Mouse (Mus musculus) hindbrain, embryonic 16.5 days (tissue): Measurements from ENCODE around the gene Ddi2. TPM values are rescaled to one million over a fixed set of nuclear protein-coding genes. Genes with fewer than 3 reads are reported as not detected.

Experiments
- ATAC-seq: fragments of 200-750 bp; cut with Nextera tagmentation; 2 replicates; pipeline ENCODE4 v1.8.0; 2017; ENCODE audit warnings: moderate TSS enrichment, moderate library complexity
- H3K27ac ChIP-seq: fragments of 300-500 bp; sonication (generic); 2 replicates; pipeline ENCODE4 v1.5.1; 2014; ENCODE audit warnings: low read depth, mild to moderate bottlenecking, control low read depth, low read length, moderate library complexity
- H3K27me3 ChIP-seq: fragments of 300-500 bp; sonication (generic); replicated peaks from 2 replicates; pipeline ENCODE4 v1.6.1; 2014; ENCODE audit warnings: low read length; ENCODE audit not compliant: control insufficient read depth, insufficient read depth
- H3K36me3 ChIP-seq: fragments of 300-500 bp; sonication (generic); 2 replicates; pipeline ENCODE4 v1.6.1; 2014; ENCODE audit warnings: mild to moderate bottlenecking, low read length, moderate library complexity, mixed read lengths; ENCODE audit not compliant: control insufficient read depth, insufficient read depth
- H3K4me1 ChIP-seq: fragments of 300-500 bp; sonication (generic); 2 replicates; pipeline ENCODE4 v1.6.1; 2014; ENCODE audit warnings: low read depth, low read length; ENCODE audit not compliant: control insufficient read depth, insufficient read depth
- H3K4me2 ChIP-seq: fragments of 300-500 bp; sonication (generic); 2 replicates; pipeline ENCODE4 v1.6.1; 2014; ENCODE audit warnings: mild to moderate bottlenecking, low read length, control low read depth, moderate library complexity
- H3K4me3 ChIP-seq: fragments of 300-500 bp; sonication (generic); 2 replicates; pipeline ENCODE4 v1.5.1; 2014; ENCODE audit warnings: mild to moderate bottlenecking, low read length, control low read depth, moderate library complexity
- H3K9ac ChIP-seq: fragments of 300-500 bp; sonication (generic); 2 replicates; pipeline ENCODE4 v1.6.1; 2014; ENCODE audit warnings: low read depth, mild to moderate bottlenecking, control low read depth, low read length, moderate library complexity
- H3K9me3 ChIP-seq: fragments of 300-500 bp; sonication (generic); 2 replicates; pipeline ENCODE4 v1.6.1; 2014; ENCODE audit warnings: mild to moderate bottlenecking, low read length, moderate library complexity; ENCODE audit not compliant: control insufficient read depth
- WGBS: fragments of 180-500 bp; shearing (Covaris S2); extraction: QIAGEN DNeasy Blood & Tissue Kit; methylation state at CpG from one replicate; pipeline ENCODE4 v1.1.7; 2014; 5-methylcytosine and 5-hydroxymethylcytosine counted together
- polyA plus RNA-seq: library from polyadenylated mRNA; unstranded; fragments of >200 nt; fragmentation: Nextera tagmentation; extraction: Ambion mirVana; gene quantifications from 2 replicates; pipeline ENCODE4 v1.2.1, GENCODE M21; 2015

The Ddi2 gene
- polyA plus RNA-seq, 1 experiment from 2014 or later: 11.0 TPM

DNA sequence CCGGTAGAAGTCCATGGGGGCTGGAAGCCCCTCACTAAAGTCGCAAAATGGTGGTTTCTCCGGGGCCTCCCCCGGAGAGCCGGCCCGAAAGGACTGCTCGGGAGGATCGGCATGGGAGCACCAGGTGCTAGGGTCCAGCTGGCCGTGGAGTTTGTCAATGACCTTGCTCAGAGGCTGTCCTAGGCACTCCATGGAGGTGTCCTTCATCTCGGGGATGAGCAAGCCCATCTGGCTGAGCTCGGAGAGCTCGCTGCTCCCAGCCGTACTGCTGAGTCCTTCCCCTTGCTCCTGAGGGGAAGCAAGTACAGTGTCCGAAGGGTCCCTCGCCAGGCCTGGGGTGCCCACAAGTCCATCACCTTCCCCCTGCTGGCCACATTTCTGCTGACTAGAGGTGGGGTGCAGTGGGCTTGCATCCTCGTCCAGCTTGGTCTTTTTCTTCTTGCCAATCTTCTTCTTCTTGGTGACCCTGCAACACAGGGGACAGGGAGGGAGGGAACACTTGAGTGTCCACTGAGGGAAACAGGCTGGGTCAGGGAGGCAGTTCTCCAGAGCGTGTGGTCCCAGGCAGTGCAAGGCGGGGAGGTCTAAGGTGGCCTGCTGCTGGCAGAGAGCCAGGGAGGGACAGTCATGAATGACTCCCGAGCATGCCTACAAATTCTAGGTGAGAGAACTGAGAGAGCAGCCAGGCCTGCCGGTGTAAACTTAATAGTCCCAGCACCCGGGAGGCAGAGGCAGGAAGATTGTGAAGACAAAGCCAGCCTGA lies 90.9 kb downstream of the Ddi2 start:
- Histone ChIP-seq H3K27me3 (no peaks in the 10 kb centered on the region), H3K4me1 (no peaks in the 10 kb centered on the region), H3K9me3 (no peaks in the 10 kb centered on the region), H3K9ac (no peak overlapping the region), H3K36me3 (peaks cover 69% of the 10 kb centered on the region), H3K4me2 (no peak overlapping the region), H3K4me3 (no peak overlapping the region), H3K27ac (no peak overlapping the region)
- ATAC-seq: no peak
- 92% methylated on average over 21 of the region's 21 CpGs for WGBS

DNA sequence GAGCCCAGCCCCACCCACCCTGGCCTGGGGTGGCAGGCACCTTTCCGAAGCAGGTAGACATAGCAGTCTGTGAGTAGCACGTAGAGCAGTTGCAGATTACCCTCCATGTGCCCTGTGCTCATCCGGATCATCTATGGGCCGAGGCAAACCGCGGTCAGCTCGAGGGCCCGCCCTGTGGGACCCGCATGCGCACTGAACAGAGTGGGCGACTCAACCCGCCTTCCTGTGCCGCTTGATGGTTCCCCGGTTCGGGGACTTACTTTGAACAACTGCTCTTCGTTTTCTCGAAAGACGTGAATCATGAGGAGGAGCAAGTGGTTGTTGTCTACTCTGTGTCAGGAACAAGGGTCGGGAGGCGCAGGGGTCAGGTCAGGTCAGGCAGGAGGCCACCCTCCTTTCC lies 92.0 kb downstream of the Ddi2 start:
- Histone ChIP-seq H3K27me3 (no peaks in the 10 kb centered on the region), H3K4me2 (no peak overlapping the region), H3K9ac (no peak overlapping the region), H3K4me1 (no peaks in the 10 kb centered on the region), H3K27ac (no peak overlapping the region), H3K36me3 (peaks cover 74% of the 10 kb centered on the region), H3K4me3 (no peak overlapping the region), H3K9me3 (no peaks in the 10 kb centered on the region)
- no peak for ATAC-seq
- WGBS: 94% methylated on average over 20 of the region's 20 CpGs

DNA sequence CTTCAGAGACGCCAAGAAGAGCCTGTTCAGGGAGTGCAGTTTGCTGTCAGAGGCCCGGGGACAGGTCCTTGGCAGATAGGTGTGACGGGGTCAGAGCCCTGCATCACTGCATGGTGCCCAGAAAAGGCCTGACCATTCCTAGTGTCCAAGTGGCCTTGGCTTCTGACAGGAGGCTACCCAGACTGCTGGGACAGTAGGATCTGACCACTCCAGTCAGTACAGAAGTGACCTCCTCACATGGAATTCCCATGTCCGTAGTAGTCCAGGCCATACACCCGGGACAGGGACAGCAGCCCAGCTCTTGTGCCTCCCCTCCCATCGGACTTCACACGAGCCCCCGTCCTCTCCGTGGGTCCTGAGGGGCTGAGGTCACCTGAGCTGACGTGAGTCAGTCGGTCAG lies 93.2 kb downstream of the Ddi2 start:
- H3K36me3 ChIP-seq: peaks cover 77% of the 10 kb centered on the region
- no peak overlapping the region for H3K27ac ChIP-seq
- no peaks in the 10 kb centered on the region for H3K4me1 ChIP-seq
- H3K4me2 ChIP-seq: no peak overlapping the region
- H3K9ac ChIP-seq: no peak overlapping the region
- no peaks in the 10 kb centered on the region for H3K27me3 ChIP-seq
- 98% methylated on average over 11 of the region's 11 CpGs for WGBS
- no peak for ATAC-seq
- H3K4me3 ChIP-seq: no peak overlapping the region
- H3K9me3 ChIP-seq: no peaks in the 10 kb centered on the region

DNA sequence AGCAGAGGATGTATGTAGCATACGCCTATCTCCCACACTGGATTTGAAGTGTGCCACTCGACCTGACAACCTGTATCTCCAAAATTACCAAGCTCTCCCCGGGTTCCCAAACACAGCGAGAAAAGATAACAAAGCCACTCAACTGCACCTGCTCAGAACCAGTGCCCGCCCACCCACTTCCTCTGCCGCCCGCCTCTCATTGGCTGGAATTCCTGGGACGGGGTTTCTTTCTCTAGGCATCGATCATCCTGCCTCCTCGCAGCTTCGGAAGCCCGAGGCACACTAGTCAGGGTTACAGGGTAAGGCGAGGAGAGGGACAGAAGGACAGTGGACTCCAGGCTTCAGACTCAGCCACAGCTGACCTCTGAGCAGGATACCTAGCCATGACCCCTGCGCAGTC lies 94.6 kb downstream of the Ddi2 start:
- Histone ChIP-seq H3K4me2 (no peak overlapping the region), H3K27ac (no peak overlapping the region), H3K4me3 (no peak overlapping the region), H3K27me3 (no peaks in the 10 kb centered on the region), H3K9me3 (no peaks in the 10 kb centered on the region), H3K9ac (no peak overlapping the region), H3K4me1 (no peaks in the 10 kb centered on the region), H3K36me3 (peaks cover 68% of the 10 kb centered on the region)
- WGBS: 86% methylated on average over 14 of the region's 14 CpGs
- no peak for ATAC-seq

Other genes starting within 250 kb of the Ddi2 start
- 10.1 and 11.8 TPM in 2 replicates for gene Spen, start 184.8 kb downstream of the Ddi2 start, polyA plus RNA-seq
- gene Fblim1, start 117.3 kb downstream of the Ddi2 start, polyA plus RNA-seq: 42.9 and 51.5 TPM in 2 replicates
- 0.34 and 0.45 TPM in 2 replicates for gene Tmem82, start 104.8 kb downstream of the Ddi2 start, polyA plus RNA-seq
- gene Slc25a34, start 99.6 kb downstream of the Ddi2 start, polyA plus RNA-seq: 0.54 and 0.81 TPM in 2 replicates
- gene Plekhm2, start 58.5 kb downstream of the Ddi2 start, polyA plus RNA-seq: 6.5 and 6.7 TPM in 2 replicates
- 0.32 TPM in 1 of 2 replicates, not detected in the other for gene Rsc1a1, start 37.8 kb downstream of the Ddi2 start, polyA plus RNA-seq
- 0.29 TPM in 1 of 2 replicates, not detected in the other for gene Agmat, start 23.3 kb upstream of the Ddi2 start, polyA plus RNA-seq
- gene Dnajc16, start 67.5 kb upstream of the Ddi2 start, polyA plus RNA-seq: 5.9 and 6.7 TPM in 2 replicates
- gene Casp9, start 70.2 kb upstream of the Ddi2 start, polyA plus RNA-seq: 22.2 and 23.5 TPM in 2 replicates
- not detected in 2 replicates for gene Cela2a, start 102.7 kb upstream of the Ddi2 start, polyA plus RNA-seq
- gene Ctrc, start 122.9 kb upstream of the Ddi2 start, polyA plus RNA-seq: not detected in 2 replicates
- gene Efhd2, start 151.5 kb upstream of the Ddi2 start, polyA plus RNA-seq: 77.6 and 78.6 TPM in 2 replicates